Mouse (Mus musculus) bone marrow macrophage, adult 2 months (primary cell): ENCODE measurements around the gene Zbtb22.

ENCODE experiments used
- CTCF ChIP-seq: IDR thresholded peaks from 2 replicates; pipeline ENCODE4 v1.5.1; 2012; ENCODE audit warnings: low read depth, mild to moderate bottlenecking, low read length, moderate library complexity
- POLR2A ChIP-seq: IDR thresholded peaks from 2 replicates; pipeline ENCODE4 v1.6.1; 2012; ENCODE audit warnings: mild to moderate bottlenecking, low read depth, low read length, borderline replicate concordance

GRCm38 (mm10) chr17:33892429-33892828 is 23.3 kb upstream of the Zbtb22 start:
- TF ChIP-seq POLR2A, result no peak
- no peak for TF ChIP-seq CTCF
